Mouse (Mus musculus): Measurements from ENCODE around the gene Cox6b2. TPM values are rescaled to one million over a fixed set of nuclear protein-coding genes. Genes with fewer than 3 reads are reported as not detected.

The Cox6b2 gene
- polyA plus RNA-seq, 1 experiment from 2014 or later, result 26.3 TPM

DNA sequence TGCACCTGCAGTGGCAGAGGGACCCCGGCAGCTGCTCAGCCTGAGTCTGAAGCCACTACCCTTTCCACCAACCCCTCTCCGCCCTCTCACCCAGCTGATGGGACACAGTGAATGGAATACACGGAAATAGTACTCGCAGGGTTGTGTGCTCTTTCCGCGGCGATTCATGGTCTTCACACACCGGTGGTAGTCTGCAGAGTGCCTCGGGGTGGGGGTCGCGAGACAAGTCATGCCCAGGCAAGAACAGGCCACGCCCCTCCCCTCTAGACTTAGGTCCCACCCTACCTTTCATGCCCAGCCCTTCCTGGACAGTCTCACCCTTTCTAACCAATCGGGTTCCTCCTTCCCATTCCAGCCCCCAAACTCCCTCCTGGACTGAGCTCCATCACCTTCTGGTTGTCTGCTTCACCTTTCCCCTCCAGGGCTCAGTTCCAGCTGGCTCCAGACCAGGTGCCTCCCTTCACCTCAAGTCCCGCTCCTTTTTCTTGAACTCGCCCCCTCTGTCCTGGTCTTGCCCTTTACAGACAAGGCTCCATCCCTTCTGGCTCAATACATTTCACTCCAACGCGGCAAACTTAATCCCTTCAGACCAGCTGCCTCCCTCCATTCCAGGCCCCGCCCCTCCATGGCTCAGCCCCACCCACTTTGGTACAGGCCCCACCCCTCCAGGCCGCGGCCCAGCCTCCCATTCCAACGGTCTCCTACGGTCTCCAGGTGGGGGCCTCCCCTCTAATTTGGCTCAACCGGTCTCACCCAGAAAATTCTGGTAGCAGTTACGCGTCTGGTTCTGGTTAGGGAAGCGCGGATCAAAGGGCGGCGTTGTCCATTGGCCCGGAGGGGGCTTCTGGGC, 698 bp downstream of the Cox6b2 start:
- Histone ChIP-seq H3K27ac (replicated peaks) (peak overlapping the region; percentile 41; the same call in 1 of the 2 replicates), H3K9ac (replicated peaks) (peak overlapping the region; percentile 42; the same call in 1 of the 2 replicates), H3K27me3 (replicated peaks) (no peaks in the 10 kb centered on the region), H3K4me1 (peaks cover 21% of the 10 kb centered on the region), H3K9me3 (replicated peaks) (no peaks in the 10 kb centered on the region), H3K36me3 (0 out of 2 replicates have a peak, but pooled peaks cover 3% of the 10 kb centered on the region), H3K4me2 (peak overlapping the region; percentile 65), H3K4me3 (replicated peaks) (peak overlapping the region; percentile 42)
- peak; percentile 72 for ATAC-seq (ENCODE audit: low FRiP score)
- 2% methylated on average over 30 of the region's 30 CpGs for WGBS

DNA sequence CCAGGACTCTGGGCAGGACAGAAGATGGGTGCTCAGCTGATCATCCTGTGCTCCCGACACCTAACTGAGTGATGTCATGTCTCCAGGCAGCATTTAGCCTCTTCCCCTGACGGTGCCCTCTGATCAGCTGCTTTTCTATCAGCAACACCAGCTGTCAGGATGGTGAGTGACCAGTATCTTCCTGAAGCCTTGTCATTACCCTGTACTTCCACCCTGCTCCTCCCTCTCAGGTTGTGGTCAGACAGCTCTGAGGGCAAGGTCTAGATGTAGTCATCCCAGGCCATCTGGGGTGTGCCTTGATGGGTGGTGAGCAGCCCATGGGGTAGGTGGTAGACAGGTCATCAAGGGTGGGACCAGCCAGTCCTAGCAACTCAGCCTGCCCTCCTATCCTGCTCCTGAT, 3.7 kb downstream of the Cox6b2 start:
- Histone ChIP-seq H3K27me3 (replicated peaks) (no peaks in the 10 kb centered on the region), H3K4me2 (no peak overlapping the region), H3K36me3 (peaks cover 24% of the 10 kb centered on the region), H3K9ac (replicated peaks) (no peak overlapping the region), H3K4me1 (peaks cover 21% of the 10 kb centered on the region), H3K9me3 (replicated peaks) (no peaks in the 10 kb centered on the region), H3K27ac (replicated peaks) (no peak overlapping the region), H3K4me3 (replicated peaks) (no peak overlapping the region)
- no peak for ATAC-seq (ENCODE audit: low FRiP score)
- 85% methylated on average over 2 of the region's 2 CpGs for WGBS

DNA sequence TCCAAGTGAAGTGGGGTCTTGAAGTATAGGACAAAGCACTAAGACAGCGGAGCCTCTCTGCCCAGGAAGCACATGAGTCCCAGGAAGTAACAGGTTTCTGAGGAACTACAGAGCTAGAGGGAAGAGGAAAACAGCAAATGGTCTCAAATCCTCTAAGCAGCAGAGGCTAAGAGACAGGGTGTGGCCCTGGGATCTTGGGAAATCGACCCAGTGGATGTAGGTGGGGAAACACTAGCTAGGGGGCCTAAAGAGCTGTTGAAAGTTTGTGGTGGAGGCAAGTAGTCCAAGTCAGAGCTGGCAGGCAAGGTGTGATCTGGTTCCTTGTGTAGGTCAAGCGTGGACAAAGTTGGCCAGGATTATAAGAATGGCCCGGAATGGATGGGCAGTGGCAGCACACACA, 4.6 kb downstream of the Cox6b2 start:
- H3K27me3 ChIP-seq (replicated peaks), result no peaks in the 10 kb centered on the region
- WGBS, result 86% methylated on average over 4 of the region's 4 CpGs

DNA sequence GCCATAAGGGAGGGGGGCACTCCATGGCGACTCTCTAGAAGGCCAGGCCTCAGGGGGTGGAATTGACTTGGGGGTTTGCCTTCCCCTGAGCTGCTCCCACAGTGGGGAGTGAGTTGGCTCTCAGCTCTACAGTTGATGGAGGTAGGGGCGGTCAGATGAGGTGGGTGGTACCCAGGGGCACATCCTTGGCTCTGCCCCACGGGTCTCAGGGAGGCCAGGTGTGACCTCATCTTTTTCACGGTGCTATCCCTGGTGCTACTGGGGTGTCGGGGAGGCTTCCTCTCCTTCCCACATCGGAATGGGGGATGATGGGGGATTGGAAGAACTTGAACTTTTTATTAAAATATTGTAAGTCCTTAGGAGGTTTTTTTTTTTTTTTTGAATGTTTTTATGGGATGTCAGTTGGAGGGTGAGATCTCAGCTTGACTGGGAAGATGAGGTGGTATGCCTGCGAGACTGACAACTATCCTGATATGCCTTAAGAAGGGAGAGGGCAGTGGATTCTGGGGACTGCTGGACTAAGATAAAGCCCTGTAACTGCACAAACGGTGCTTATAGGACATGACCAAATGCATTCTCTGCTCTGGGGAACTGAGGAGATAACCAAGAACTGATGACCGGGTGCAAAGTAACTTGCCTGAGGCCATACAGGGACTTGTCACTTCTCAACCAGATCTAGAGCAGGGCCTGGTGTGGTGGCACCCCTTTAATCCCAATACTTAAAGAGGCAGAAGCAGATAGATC, 5.6 kb downstream of the Cox6b2 start:
- Histone ChIP-seq H3K27me3 (replicated peaks) (no peaks in the 10 kb centered on the region), H3K4me1 (peaks cover 22% of the 10 kb centered on the region), H3K9ac (replicated peaks) (no peak overlapping the region), H3K36me3 (peaks cover 24% of the 10 kb centered on the region), H3K4me2 (no peak overlapping the region), H3K9me3 (replicated peaks) (no peaks in the 10 kb centered on the region), H3K27ac (replicated peaks) (no peak overlapping the region), H3K4me3 (replicated peaks) (no peak overlapping the region)
- 85% methylated on average over 9 of the region's 9 CpGs for WGBS
- ATAC-seq (ENCODE audit: low FRiP score), result no peak

More for the DNA sequence above, 4.6 kb downstream of the Cox6b2 start:
- Histone ChIP-seq H3K9ac (replicated peaks) (no peak overlapping the region), H3K27ac (replicated peaks) (no peak overlapping the region), H3K9me3 (replicated peaks) (no peaks in the 10 kb centered on the region), H3K4me1 (peaks cover 22% of the 10 kb centered on the region), H3K4me2 (no peak overlapping the region), H3K4me3 (replicated peaks) (no peak overlapping the region), H3K36me3 (peaks cover 24% of the 10 kb centered on the region)
- ATAC-seq (ENCODE audit: low FRiP score), result no peak

DNA sequence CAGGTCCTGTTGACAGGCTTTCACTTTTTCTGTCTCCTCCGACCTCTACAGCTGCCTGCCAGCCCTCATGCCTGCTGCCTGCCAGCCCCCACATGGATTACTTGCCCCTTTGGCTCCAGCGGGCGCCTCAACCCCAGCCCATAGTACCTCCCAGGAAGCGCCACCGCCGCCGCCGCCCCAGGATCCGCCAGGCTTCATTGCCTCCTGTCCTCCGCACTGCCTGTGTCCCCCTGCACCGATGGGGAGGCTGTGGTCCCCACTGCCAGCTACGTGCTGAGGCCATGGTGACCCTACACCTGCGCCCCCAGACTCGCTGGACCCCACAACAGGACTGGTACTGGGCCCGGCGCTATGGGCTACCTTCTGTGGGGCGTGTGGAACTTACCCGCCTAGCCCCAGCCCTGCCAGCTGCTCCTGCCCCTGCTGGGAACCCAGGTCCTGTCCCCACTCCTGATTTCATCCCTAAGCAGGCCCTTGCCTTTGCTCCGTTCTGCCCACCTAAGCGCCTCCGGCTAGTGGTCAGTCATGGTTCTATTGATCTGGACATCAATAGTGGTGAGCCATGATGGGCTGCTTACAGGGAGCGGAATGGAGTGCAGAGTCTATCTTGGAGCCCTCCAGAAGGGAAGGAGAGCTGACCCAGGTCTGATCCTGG, 6.4 kb downstream of the Cox6b2 start:
- Histone ChIP-seq H3K36me3 (peaks cover 24% of the 10 kb centered on the region), H3K4me3 (replicated peaks) (no peak overlapping the region), H3K9ac (replicated peaks) (no peak overlapping the region), H3K9me3 (replicated peaks) (no peaks in the 10 kb centered on the region), H3K4me1 (peaks cover 22% of the 10 kb centered on the region), H3K27me3 (replicated peaks) (no peaks in the 10 kb centered on the region), H3K27ac (replicated peaks) (no peak overlapping the region), H3K4me2 (no peak overlapping the region)
- ATAC-seq (ENCODE audit: low FRiP score), result no peak
- 92% methylated on average over 22 of the region's 22 CpGs for WGBS

DNA sequence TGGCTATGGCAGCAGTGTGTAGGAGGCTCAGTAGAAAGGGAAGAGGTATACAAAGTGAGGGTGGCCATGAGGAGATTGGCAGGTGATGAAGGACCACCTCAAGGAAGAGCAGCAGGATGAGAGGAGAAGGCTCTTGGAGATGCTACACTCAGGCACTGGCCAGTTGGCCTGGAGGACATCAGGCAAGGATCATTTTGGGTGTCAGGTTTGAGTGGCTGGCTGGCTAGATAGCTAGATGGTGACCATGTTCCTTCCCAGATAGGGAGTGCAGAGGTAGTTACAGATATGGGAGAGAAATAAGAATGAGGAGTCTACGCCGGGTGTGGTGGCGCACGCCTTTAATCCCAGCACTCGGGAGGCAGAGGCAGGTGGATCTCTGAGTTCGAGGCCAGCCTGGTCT, 8.0 kb downstream of the Cox6b2 start:
- Histone ChIP-seq H3K4me2 (no peak overlapping the region), H3K36me3 (peaks cover 24% of the 10 kb centered on the region), H3K9ac (replicated peaks) (no peak overlapping the region), H3K4me1 (peaks cover 31% of the 10 kb centered on the region), H3K27ac (replicated peaks) (no peak overlapping the region), H3K9me3 (replicated peaks) (no peaks in the 10 kb centered on the region), H3K27me3 (replicated peaks) (no peaks in the 10 kb centered on the region), H3K4me3 (replicated peaks) (no peak overlapping the region)
- ATAC-seq (ENCODE audit: low FRiP score), result no peak
- WGBS, result over 99% methylated on average over 6 of the region's 6 CpGs

DNA sequence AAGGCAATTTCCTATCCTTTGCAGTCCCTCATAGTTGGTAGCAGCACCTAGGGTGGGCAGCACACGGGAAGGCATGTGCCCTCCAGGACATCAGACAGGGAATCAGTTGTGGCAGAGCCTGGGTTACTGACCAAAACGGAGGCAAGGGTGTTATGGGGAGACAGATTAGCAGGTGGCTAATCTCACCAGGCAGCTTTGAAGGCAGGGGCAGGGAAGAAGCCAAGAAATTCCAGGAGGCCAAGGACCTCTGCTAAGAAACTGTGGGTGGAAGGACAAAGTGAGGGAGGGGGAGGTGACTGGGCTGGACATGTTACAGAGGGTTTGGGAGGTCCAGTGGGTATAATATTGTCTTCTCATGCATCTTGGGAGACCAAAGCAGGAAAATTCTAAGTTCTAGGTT, 9.5 kb downstream of the Cox6b2 start:
- Histone ChIP-seq H3K9me3 (replicated peaks) (no peaks in the 10 kb centered on the region), H3K36me3 (peaks cover 21% of the 10 kb centered on the region), H3K27me3 (replicated peaks) (no peaks in the 10 kb centered on the region), H3K4me2 (no peak overlapping the region), H3K4me1 (peaks cover 42% of the 10 kb centered on the region), H3K27ac (replicated peaks) (no peak overlapping the region), H3K9ac (replicated peaks) (no peak overlapping the region), H3K4me3 (replicated peaks) (no peak overlapping the region)
- no peak for ATAC-seq (ENCODE audit: low FRiP score)
- 86% methylated on average over 2 of the region's 2 CpGs for WGBS

DNA sequence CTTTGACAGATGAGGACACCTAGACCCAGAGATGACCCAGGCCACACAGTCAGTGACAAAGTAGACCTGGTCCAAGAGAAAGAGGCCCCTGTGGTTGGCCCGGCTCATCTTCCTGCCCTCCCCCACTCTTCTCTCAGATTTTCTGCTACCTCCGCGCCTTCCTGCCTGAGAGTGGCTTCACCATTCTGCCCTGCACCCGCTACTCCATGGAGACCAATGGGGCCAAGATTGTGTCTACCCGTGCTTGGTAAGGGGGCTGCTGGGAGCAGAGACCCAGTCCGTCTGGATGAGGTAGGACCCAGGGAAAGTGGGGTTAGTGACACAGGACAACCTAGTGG, 10.4 kb downstream of the Cox6b2 start:
- Histone ChIP-seq H3K9ac (replicated peaks) (no peak overlapping the region), H3K4me3 (replicated peaks) (no peak overlapping the region), H3K27ac (replicated peaks) (no peak overlapping the region), H3K9me3 (replicated peaks) (no peaks in the 10 kb centered on the region), H3K27me3 (replicated peaks) (no peaks in the 10 kb centered on the region), H3K4me1 (peaks cover 43% of the 10 kb centered on the region), H3K36me3 (peaks cover 21% of the 10 kb centered on the region), H3K4me2 (no peak overlapping the region)
- WGBS, result 92% methylated on average over 6 of the region's 6 CpGs
- no peak for ATAC-seq (ENCODE audit: low FRiP score)

DNA sequence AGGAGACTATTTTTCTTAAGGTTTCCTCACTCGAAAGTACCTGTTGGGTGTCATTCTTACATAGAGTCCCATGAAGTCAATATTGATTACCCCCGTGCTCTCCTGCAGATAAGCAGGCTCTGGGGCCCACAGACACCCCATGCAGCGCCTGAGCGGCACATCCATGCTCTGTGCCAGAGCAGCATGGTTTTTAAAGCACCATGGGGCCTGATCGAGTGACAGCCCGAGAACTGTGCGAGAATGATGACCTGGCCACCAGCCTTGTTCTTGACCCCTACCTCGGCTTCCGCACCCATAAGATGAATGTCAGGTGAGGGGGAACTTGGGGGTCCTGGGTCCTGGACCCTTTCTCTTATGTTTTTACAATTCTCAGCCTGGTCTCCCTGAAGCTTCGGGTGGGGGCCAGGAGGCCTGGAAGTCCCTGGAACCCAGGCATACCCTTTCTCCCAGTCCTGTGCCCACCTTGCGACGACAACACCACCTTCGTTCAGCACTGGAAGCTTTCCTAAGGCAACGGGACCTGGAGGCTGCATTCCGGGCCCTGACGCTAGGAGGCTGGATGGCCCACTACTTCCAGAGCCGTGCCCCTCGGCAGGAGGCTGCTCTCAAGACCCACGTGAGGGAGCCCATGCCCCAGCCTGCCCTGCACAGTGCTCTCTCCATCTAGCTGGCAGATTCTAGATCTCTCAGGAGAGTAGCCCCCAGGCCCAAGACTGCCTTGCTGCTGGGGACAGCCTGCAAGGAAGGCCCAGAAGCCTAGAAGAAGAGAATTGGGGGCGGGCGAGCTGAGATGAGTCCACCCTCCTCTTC, 11.0 kb downstream of the Cox6b2 start:
- peak overlapping the region; percentile 96 for H3K27ac ChIP-seq (replicated peaks)
- H3K9me3 ChIP-seq (replicated peaks), result no peaks in the 10 kb centered on the region
- peak overlapping the region; percentile 81 for H3K4me3 ChIP-seq (replicated peaks)
- H3K4me2 ChIP-seq, result peak overlapping the region; percentile 89
- H3K9ac ChIP-seq (replicated peaks), result peak overlapping the region; percentile 92
- no peaks in the 10 kb centered on the region for H3K27me3 ChIP-seq (replicated peaks)
- H3K4me1 ChIP-seq, result peaks cover 43% of the 10 kb centered on the region
- peaks cover 18% of the 10 kb centered on the region for H3K36me3 ChIP-seq
- 82% methylated on average over 21 of the region's 21 CpGs for WGBS
- ATAC-seq (ENCODE audit: low FRiP score), result no peak

DNA sequence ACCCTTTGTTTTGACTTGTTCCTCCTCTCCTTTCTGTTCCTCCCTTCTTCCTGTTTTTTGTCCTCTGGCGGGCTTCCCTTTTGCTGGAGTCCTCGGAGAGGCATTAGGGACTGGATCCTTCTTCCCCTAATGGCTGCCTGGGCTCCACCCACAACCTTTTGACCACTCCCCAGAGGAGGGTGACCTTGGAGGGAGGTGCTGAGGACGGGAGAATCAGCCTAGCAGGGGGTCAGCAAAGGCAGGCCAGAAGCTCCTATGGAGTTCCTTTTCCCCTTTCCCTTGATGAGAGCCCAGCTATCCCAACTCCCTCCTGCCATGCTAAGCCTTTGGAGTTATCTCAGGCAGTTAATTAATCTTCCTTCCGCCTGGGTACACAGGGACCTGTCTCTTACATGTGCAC, 11.7 kb downstream of the Cox6b2 start:
- Histone ChIP-seq H3K4me3 (replicated peaks) (peak overlapping the region; percentile 81), H3K27me3 (replicated peaks) (no peaks in the 10 kb centered on the region), H3K4me1 (peaks cover 43% of the 10 kb centered on the region), H3K9ac (replicated peaks) (peak overlapping the region; percentile 92), H3K9me3 (replicated peaks) (no peaks in the 10 kb centered on the region), H3K27ac (replicated peaks) (peak overlapping the region; percentile 96), H3K36me3 (peaks cover 11% of the 10 kb centered on the region), H3K4me2 (peak overlapping the region; percentile 89)
- 3% methylated on average over 4 of the region's 4 CpGs for WGBS
- no peak for ATAC-seq (ENCODE audit: low FRiP score)

DNA sequence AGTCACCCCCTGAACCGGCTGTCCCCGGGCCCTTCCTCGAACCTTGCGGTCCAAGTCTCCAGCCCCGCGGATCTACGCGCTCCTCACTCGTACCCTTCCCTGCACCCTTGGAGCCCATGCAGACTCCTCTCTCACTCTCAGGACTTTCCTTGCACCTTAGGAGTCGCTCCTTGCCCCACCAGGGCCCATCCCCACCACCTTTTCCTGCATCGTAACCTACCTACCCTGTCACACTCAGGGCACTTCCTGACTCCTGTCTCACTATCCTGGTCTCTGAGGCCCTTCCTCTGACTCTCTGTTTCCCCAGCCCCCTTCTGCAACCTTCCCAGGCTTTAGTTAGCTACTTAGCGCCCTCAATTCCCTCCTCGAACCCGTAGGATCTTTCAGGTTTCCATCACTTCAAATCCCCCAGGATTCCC, 12.6 kb downstream of the Cox6b2 start:
- Histone ChIP-seq H3K27ac (replicated peaks) (peak overlapping the region; percentile 96), H3K9ac (replicated peaks) (peak overlapping the region; percentile 92), H3K27me3 (replicated peaks) (no peaks in the 10 kb centered on the region), H3K9me3 (replicated peaks) (no peaks in the 10 kb centered on the region), H3K4me1 (peaks cover 43% of the 10 kb centered on the region), H3K4me2 (peak overlapping the region; percentile 89), H3K36me3 (peaks cover 3% of the 10 kb centered on the region; the same call in 1 of the 2 replicates), H3K4me3 (replicated peaks) (peak overlapping the region; percentile 81)
- ATAC-seq (ENCODE audit: low FRiP score), result peak; percentile 45
- WGBS, result under 1% methylated on average over 14 of the region's 14 CpGs
